Mouse (Mus musculus) megakaryocyte, embryonic 14.5 days (primary cell): ENCODE measurements at regions not wholly inside any gene's neighbourhood (a gene's known extent, or its start where the extent isn't known, plus 50 kb on each side); places are given as distances from the start of the nearest gene placed in this dataset.

Experiments used
- FLI1 ChIP-seq: IDR thresholded peaks from 2 replicates; pipeline ENCODE4 v1.6.1; 2012; ENCODE audit warnings: low read length, inconsistent platforms, mixed read lengths
- GATA1 ChIP-seq: IDR thresholded peaks from 3 replicates; pipeline ENCODE4 v1.6.1; 2012; ENCODE audit warnings: mixed read lengths, low read length, inconsistent platforms, borderline replicate concordance

GRCm38 (mm10) chr10:119105279-119105881, 134.5 kb downstream of the Cand1 start:
- TF ChIP-seq GATA1 (no peak), FLI1 (no peak)
